Mouse (Mus musculus) intestine, postnatal 0 days (tissue): ENCODE measurements around the gene Btn2a2. TPM values are rescaled to one million over a fixed set of nuclear protein-coding genes. Genes with fewer than 3 reads are reported as not detected.

ENCODE experiments used
- ATAC-seq: fragments of 200-750 bp; cut with Nextera tagmentation; 2 replicates; pipeline ENCODE4 v1.8.0; 2017; ENCODE audit warnings: mild to moderate bottlenecking, moderate TSS enrichment, moderate library complexity
- H3K27ac ChIP-seq: fragments of 300-500 bp; sonication (generic); 2 replicates; pipeline ENCODE4 v1.5.1; 2014; ENCODE audit warnings: mild to moderate bottlenecking, low read depth, low read length, moderate library complexity
- H3K27me3 ChIP-seq: fragments of 300-500 bp; sonication (generic); replicated peaks from 2 replicates; pipeline ENCODE4 v1.6.1; 2014; ENCODE audit warnings: low read length, mixed read lengths; ENCODE audit not compliant: control insufficient read depth, insufficient read depth
- H3K36me3 ChIP-seq: fragments of 300-500 bp; sonication (generic); 2 replicates; pipeline ENCODE4 v1.6.1; 2014; ENCODE audit warnings: mild to moderate bottlenecking, moderate library complexity; ENCODE audit not compliant: control insufficient read depth, insufficient read depth
- H3K4me1 ChIP-seq: fragments of 300-500 bp; sonication (generic); replicated peaks from 2 replicates; pipeline ENCODE4 v1.6.1; 2014; ENCODE audit warnings: antibody characterized with exemption, low read length, mixed read lengths; ENCODE audit not compliant: control insufficient read depth, insufficient read depth
- H3K4me2 ChIP-seq: fragments of 300-500 bp; sonication (generic); replicated peaks from 2 replicates; pipeline ENCODE4 v1.6.1; 2014; ENCODE audit warnings: low read depth, mild to moderate bottlenecking, moderate library complexity
- H3K4me3 ChIP-seq: fragments of 300-500 bp; sonication (generic); 2 replicates; pipeline ENCODE4 v1.5.1; 2014; ENCODE audit warnings: low read depth, low read length
- H3K9ac ChIP-seq: fragments of 300-500 bp; sonication (generic); 2 replicates; pipeline ENCODE4 v1.6.1; 2014; ENCODE audit warnings: mild to moderate bottlenecking, low read depth, low read length
- H3K9me3 ChIP-seq: fragments of 300-500 bp; sonication (generic); 2 replicates; pipeline ENCODE4 v1.6.1; 2016; ENCODE audit warnings: mixed run types; ENCODE audit not compliant: control insufficient read depth
- CTCF ChIP-seq: sonication (generic); IDR thresholded peaks from 2 replicates; pipeline ENCODE4 v1.5.1; 2016; ENCODE audit warnings: low read depth, mild to moderate bottlenecking, control low read depth, antibody characterized with exemption, moderate library complexity
- WGBS: fragments of 180-500 bp; shearing (Covaris S2); extraction: QIAGEN DNeasy Blood & Tissue Kit; methylation state at CpG from one replicate; pipeline ENCODE4 v1.1.7; 2014; 5-methylcytosine and 5-hydroxymethylcytosine counted together
- polyA plus RNA-seq: library from polyadenylated mRNA; unstranded; fragments of >200 nt; fragmentation: Nextera tagmentation; extraction: Ambion mirVana; gene quantifications from 2 replicates; pipeline ENCODE4 v1.2.1, GENCODE M21; 2015

Gene Btn2a2
- polyA plus RNA-seq, 1 experiment from 2014 or later: not detected

- peak overlapping the region; percentile 65 for H3K9ac ChIP-seq
- H3K36me3 ChIP-seq: no peaks in the 10 kb centered on the region
- peak overlapping the region; percentile 96 for H3K27ac ChIP-seq
- H3K4me2 ChIP-seq: peak overlapping the region; percentile 74
- no peaks in the 10 kb centered on the region for H3K27me3 ChIP-seq
- no peak for TF ChIP-seq CTCF
- under 1% methylated on average over 20 of the region's 20 CpGs for WGBS
- no peak; the same call in 1 of the 2 replicates for ATAC-seq
- H3K9me3 ChIP-seq: no peaks in the 10 kb centered on the region
- peak overlapping the region; percentile 49 for H3K4me3 ChIP-seq
- peaks cover 6% of the 10 kb centered on the region; the same call in 1 of the 2 replicates for H3K4me1 ChIP-seq
Measured at GRCm38 (mm10) chr13:23530181-23530900, 41.7 kb upstream of the Btn2a2 start.

DNA sequence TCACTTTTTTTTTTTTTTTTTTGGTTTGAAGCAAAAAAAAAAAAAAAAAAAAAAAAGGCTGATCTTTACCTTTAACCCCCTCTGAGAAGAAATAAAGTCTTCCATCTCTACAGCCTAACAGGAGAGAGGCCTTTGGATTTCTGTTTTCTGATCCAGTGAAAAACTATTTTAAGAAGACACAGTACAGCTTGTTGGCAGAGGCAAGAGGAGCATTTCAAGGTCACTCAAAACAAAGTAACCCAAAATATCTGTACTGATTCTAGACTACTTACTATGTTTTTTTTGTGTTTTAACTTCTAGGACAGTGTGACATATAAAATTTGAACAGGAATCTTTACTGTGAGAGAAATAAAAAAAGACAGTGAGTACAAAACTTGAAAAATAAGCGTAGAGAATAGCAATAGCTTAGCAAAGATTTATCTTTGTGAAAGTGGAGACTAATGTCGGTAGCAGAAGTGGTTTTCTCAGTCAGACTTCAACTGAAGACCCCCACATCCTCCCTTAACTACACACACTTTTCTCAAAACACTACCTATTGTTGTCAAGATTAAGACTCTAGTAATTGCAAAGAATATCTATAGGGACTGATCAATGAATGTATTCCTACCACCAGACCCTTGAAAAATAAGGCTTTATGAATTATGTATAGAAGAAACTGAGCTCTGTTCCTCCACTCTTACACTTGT lies 41.0 kb upstream of the Btn2a2 start:
- peak overlapping the region; percentile 49 for H3K4me3 ChIP-seq
- H3K27me3 ChIP-seq: no peaks in the 10 kb centered on the region
- peaks cover 6% of the 10 kb centered on the region; the same call in 1 of the 2 replicates for H3K4me1 ChIP-seq
- no peaks in the 10 kb centered on the region for H3K36me3 ChIP-seq
- WGBS: 18% methylated on average over 2 of the region's 2 CpGs
- ATAC-seq: no peak
- H3K4me2 ChIP-seq: peak overlapping the region; percentile 74
- no peak overlapping the region for H3K27ac ChIP-seq
- H3K9me3 ChIP-seq: no peaks in the 10 kb centered on the region
- no peak for TF ChIP-seq CTCF
- H3K9ac ChIP-seq: no peak overlapping the region

GRCm38 (mm10) chr13:23529005-23529404 lies 40.3 kb upstream of the Btn2a2 start:
- WGBS: 80% methylated on average over 5 of the region's 5 CpGs
- ATAC-seq: no peak
- H3K9ac ChIP-seq: no peak overlapping the region
- H3K9me3 ChIP-seq: no peaks in the 10 kb centered on the region
- no peak for TF ChIP-seq CTCF
- no peak overlapping the region for H3K4me3 ChIP-seq
- no peak overlapping the region for H3K4me2 ChIP-seq
- peaks cover 6% of the 10 kb centered on the region; the same call in 1 of the 2 replicates for H3K4me1 ChIP-seq
- no peaks in the 10 kb centered on the region for H3K27me3 ChIP-seq
- no peaks in the 10 kb centered on the region for H3K36me3 ChIP-seq
- H3K27ac ChIP-seq: no peak overlapping the region

DNA sequence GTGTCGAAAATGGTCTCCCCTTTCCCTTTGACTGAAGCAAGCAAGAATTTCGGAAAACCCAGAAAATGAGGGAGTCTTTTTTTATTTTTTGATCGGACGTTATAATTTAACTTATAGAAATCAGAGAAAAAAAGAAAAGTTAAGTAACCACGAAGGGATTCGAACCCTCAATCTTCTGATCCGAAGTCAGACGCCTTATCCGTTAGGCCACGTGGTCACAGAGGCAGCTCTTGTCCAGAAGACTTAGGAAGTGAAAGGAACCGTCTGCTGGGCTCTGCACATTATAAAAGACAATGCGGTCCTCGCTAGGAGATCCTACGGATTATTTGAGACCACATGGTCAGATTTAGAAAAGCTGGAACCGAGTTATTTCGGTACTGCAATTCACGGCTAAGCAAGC lies 37.7 kb upstream of the Btn2a2 start:
- peak overlapping the region; percentile 64 for H3K4me2 ChIP-seq
- H3K4me3 ChIP-seq: peak overlapping the region; percentile 49
- WGBS: under 1% methylated on average over 17 of the region's 17 CpGs
- H3K9ac ChIP-seq: peak overlapping the region; percentile 34; the same call in 1 of the 2 replicates
- no peaks in the 10 kb centered on the region for H3K36me3 ChIP-seq
- peak; percentile 44; the same call in 1 of the 2 replicates for ATAC-seq
- peaks cover 6% of the 10 kb centered on the region; the same call in 1 of the 2 replicates for H3K4me1 ChIP-seq
- H3K27ac ChIP-seq: no peak overlapping the region
- no peaks in the 10 kb centered on the region for H3K9me3 ChIP-seq
- TF ChIP-seq CTCF: no peak
- no peaks in the 10 kb centered on the region for H3K27me3 ChIP-seq

DNA sequence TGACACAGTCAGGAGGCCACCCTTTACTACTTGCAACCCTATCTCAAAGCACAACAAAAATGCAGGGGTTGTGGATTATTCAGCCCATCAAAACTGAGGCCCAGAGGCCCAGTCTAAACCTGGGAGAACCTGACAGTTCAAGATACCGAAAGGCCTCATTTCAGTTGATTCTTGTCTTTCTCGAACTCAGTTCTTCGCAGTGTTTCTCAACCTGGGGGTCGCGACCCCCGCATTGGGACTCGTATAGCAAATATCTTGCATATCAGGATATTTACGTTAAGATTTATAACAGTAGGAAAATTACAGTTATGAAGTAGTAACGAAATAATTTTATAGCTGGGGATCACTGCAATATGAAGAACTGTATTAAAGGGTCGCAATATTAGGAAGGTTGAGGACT lies 37.2 kb upstream of the Btn2a2 start:
- Histone ChIP-seq H3K4me1 (peaks cover 6% of the 10 kb centered on the region; the same call in 1 of the 2 replicates), H3K27ac (no peak overlapping the region), H3K27me3 (no peaks in the 10 kb centered on the region), H3K4me2 (peak overlapping the region; percentile 64), H3K9me3 (no peaks in the 10 kb centered on the region), H3K36me3 (no peaks in the 10 kb centered on the region), H3K4me3 (peak overlapping the region; percentile 49), H3K9ac (no peak overlapping the region)
- 3% methylated on average over 10 of the region's 10 CpGs for WGBS
- no peak for ATAC-seq
- no peak for TF ChIP-seq CTCF

- no peaks in the 10 kb centered on the region for H3K36me3 ChIP-seq
- no peak for ATAC-seq
- H3K4me3 ChIP-seq: no peak overlapping the region
- WGBS: 11% methylated on average over 5 of the region's 5 CpGs
- TF ChIP-seq CTCF: peak; percentile 92
- no peak overlapping the region for H3K27ac ChIP-seq
- H3K4me1 ChIP-seq: peaks cover 6% of the 10 kb centered on the region; the same call in 1 of the 2 replicates
- no peaks in the 10 kb centered on the region for H3K9me3 ChIP-seq
- no peak overlapping the region for H3K4me2 ChIP-seq
- H3K9ac ChIP-seq: no peak overlapping the region
- H3K27me3 ChIP-seq: no peaks in the 10 kb centered on the region
Measured at GRCm38 (mm10) chr13:23524654-23525053, 36.0 kb upstream of the Btn2a2 start.
